Mouse (Mus musculus): Measurements from ENCODE around the gene Snx21. TPM values are rescaled to one million over a fixed set of nuclear protein-coding genes. Genes with fewer than 3 reads are reported as not detected.

The Snx21 gene
- polyA plus RNA-seq, 1 experiment from 2014 or later = 24.4 TPM

- Histone ChIP-seq H3K4me1 (ENCODE audit: control insufficient read depth, insufficient read depth, low read length) (peaks cover 3% of the 10 kb centered on the region), H3K4me2 (replicated peaks; ENCODE audit: low read depth, low read length) (no peak overlapping the region), H3K36me3 (ENCODE audit: control insufficient read depth, insufficient read depth, low read length) (peaks cover 11% of the 10 kb centered on the region; the same call in 1 of the 2 replicates), H3K4me3 (ENCODE audit: low read depth, low read length) (no peak overlapping the region), H3K27me3 (ENCODE audit: control insufficient read depth, insufficient read depth, low read length) (no peaks in the 10 kb centered on the region), H3K9me3 (ENCODE audit: control insufficient read depth, low read depth, low read length) (no peaks in the 10 kb centered on the region), H3K9ac (replicated peaks; ENCODE audit: low read depth, low read length) (no peak overlapping the region), H3K27ac (ENCODE audit: low read length) (no peak overlapping the region)
- ATAC-seq (ENCODE audit: insufficient number of reproducible peaks, insufficient read depth, low FRiP score, low read depth) = no peak
- WGBS = 57% methylated on average over 17 of the region's 17 CpGs
These were observed 8.8 kb upstream of the Snx21 start for GRCm38 (mm10) chr2:164776801-164777200.

DNA sequence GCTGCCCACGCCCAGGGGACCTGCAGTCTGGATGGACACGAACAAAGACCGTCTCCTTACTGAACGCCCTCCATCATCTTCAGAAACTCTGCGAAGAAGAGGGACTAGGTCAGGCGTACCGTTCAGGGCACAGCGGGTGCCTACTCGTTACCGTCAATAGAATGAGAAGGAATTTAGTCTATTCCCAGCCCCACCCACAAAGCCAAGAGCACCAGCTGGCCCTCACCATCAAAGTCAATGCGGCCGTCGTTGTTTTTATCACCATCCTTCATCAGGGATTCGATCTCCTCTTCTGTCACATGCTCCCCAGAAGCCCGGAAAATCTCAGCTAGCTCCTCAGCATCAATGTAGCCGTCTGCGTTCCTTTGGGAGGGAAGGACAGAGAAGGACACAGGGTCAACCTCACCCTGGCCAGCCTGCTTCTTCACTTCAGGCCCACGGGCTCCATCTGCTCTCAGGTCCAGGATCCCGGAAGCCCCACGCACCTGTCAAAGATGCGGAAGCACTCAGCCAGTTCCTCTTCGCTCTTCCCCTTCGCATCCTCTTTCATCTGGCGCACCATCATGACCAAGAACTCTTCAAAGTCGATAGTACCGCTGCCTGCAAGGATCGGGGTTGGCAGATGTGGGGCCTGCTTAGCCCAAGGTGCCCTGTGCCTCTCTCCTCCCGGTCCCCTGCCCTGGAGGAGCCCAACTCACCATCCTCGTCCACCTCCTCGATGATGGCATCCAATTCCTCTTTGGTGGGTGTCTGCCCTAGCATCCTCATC lies 8.2 kb upstream of the Snx21 start:
- Histone ChIP-seq H3K36me3 (ENCODE audit: control insufficient read depth, insufficient read depth, low read length) (peaks cover 6% of the 10 kb centered on the region; the same call in 1 of the 2 replicates), H3K4me3 (ENCODE audit: low read depth, low read length) (no peak overlapping the region), H3K9me3 (ENCODE audit: control insufficient read depth, low read depth, low read length) (no peaks in the 10 kb centered on the region), H3K4me2 (replicated peaks; ENCODE audit: low read depth, low read length) (no peak overlapping the region), H3K27ac (ENCODE audit: low read length) (no peak overlapping the region), H3K4me1 (ENCODE audit: control insufficient read depth, insufficient read depth, low read length) (no peaks in the 10 kb centered on the region), H3K9ac (replicated peaks; ENCODE audit: low read depth, low read length) (no peak overlapping the region), H3K27me3 (ENCODE audit: control insufficient read depth, insufficient read depth, low read length) (no peaks in the 10 kb centered on the region)
- WGBS = 78% methylated on average over 30 of the region's 30 CpGs
- ATAC-seq (ENCODE audit: insufficient number of reproducible peaks, insufficient read depth, low FRiP score, low read depth) = no peak

DNA sequence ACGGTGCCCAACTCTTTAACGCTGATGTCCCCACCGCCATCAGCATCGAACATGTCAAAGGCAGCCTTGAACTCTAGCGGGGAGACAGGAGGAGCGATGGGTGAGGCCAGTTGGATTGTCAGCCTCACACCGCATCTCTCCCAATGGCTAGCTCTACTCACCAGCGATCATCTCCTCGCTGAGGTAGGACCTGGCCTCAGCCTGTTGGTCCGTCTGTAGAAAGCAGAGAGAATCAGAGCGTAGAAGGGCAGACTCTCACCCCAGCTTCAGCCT lies 7.7 kb upstream of the Snx21 start:
- 91% methylated on average over 11 of the region's 11 CpGs for WGBS
- peaks cover 3% of the 10 kb centered on the region; the same call in 1 of the 2 replicates for H3K36me3 ChIP-seq (ENCODE audit: control insufficient read depth, insufficient read depth, low read length)
- no peak overlapping the region for H3K4me2 ChIP-seq (replicated peaks; ENCODE audit: low read depth, low read length)
- H3K4me1 ChIP-seq (ENCODE audit: control insufficient read depth, insufficient read depth, low read length) = no peaks in the 10 kb centered on the region
- no peak overlapping the region for H3K4me3 ChIP-seq (ENCODE audit: low read depth, low read length)
- H3K9ac ChIP-seq (replicated peaks; ENCODE audit: low read depth, low read length) = no peak overlapping the region
- no peak overlapping the region for H3K27ac ChIP-seq (ENCODE audit: low read length)
- H3K9me3 ChIP-seq (ENCODE audit: control insufficient read depth, low read depth, low read length) = no peaks in the 10 kb centered on the region
- no peak for ATAC-seq (ENCODE audit: insufficient number of reproducible peaks, insufficient read depth, low FRiP score, low read depth)
- no peaks in the 10 kb centered on the region for H3K27me3 ChIP-seq (ENCODE audit: control insufficient read depth, insufficient read depth, low read length)

DNA sequence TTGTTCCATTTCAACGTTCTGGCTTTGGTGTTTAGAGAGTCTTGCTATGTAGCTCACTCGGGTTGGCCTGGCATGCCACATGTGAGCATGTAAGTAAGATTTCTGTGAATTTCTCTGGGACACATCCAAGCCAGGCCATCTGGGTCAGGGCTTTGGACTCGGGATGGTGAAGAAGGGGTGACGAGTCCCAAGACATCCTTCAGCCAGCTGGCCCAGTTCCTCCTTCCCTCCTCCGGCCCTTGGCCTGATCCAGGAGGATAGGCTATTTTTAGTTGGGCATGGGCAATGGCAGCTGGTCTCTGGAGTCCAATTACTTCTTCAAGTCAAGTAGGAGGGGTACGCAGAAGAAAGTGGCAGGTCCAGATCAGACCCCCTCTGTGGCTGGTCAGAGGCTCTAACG lies 6.8 kb upstream of the Snx21 start:
- Histone ChIP-seq H3K36me3 (ENCODE audit: control insufficient read depth, insufficient read depth, low read length) (no peaks in the 10 kb centered on the region), H3K4me2 (replicated peaks; ENCODE audit: low read depth, low read length) (no peak overlapping the region), H3K4me1 (ENCODE audit: control insufficient read depth, insufficient read depth, low read length) (no peaks in the 10 kb centered on the region), H3K27me3 (ENCODE audit: control insufficient read depth, insufficient read depth, low read length) (no peaks in the 10 kb centered on the region), H3K9ac (replicated peaks; ENCODE audit: low read depth, low read length) (no peak overlapping the region), H3K27ac (ENCODE audit: low read length) (no peak overlapping the region), H3K9me3 (ENCODE audit: control insufficient read depth, low read depth, low read length) (no peaks in the 10 kb centered on the region), H3K4me3 (ENCODE audit: low read depth, low read length) (no peak overlapping the region)
- ATAC-seq (ENCODE audit: insufficient number of reproducible peaks, insufficient read depth, low FRiP score, low read depth) = no peak
- 79% methylated on average over 7 of the region's 7 CpGs for WGBS

DNA sequence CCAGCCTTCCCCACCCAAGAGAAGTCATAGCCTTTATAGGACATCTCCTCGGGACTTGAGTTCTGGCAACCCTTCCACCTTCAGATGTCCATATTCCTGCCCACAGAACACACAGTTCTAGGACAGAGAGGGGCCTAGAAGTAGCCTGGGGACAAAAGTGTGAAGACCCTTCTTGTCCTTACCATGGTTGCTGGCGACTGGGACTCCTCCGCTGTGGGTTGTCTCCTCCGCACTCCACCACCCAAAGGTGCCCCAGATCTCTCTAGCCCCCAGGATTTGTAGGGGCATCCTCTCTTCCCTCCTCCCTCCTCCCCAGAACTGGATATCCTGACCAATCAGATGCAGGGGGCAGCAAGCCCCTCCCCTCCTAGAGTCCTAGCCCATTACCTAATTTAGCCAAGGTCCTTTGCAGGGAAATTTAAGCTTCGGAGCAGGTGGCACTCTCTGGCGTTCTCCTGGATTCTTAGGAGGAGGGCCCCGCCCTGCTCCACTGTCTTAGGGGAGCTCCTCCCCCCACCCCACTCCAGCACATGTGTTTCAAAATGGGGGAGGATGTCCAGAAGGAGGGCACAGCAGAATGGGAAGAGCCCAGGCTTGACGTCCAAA lies 6.0 kb upstream of the Snx21 start, which contains the start of gene Tnnc2:
Gene Tnnc2, minus strand, starts transcription at position 487 of the 606 bp plus-strand sequence.
- no peak within 1 kb of the TSS for H3K4me2 ChIP-seq (replicated peaks; ENCODE audit: low read depth, low read length)
- no peaks in the 10 kb centered on the region for H3K27me3 ChIP-seq (ENCODE audit: control insufficient read depth, insufficient read depth, low read length)
- no peak within 1 kb of the TSS for H3K27ac ChIP-seq (ENCODE audit: low read length)
- H3K4me1 ChIP-seq (ENCODE audit: control insufficient read depth, insufficient read depth, low read length) = 0 out of 2 replicates have a peak, but pooled peaks cover 2% of the 10 kb centered on the region
- ATAC-seq (ENCODE audit: insufficient number of reproducible peaks, insufficient read depth, low FRiP score, low read depth) = 0 out of 2 replicates have a peak, but pooled peaks have one; percentile 23
- H3K9me3 ChIP-seq (ENCODE audit: control insufficient read depth, low read depth, low read length) = no peaks in the 10 kb centered on the region
- H3K36me3 ChIP-seq (ENCODE audit: control insufficient read depth, insufficient read depth, low read length) = no peaks in the 10 kb centered on the region
- no peak within 1 kb of the TSS for H3K9ac ChIP-seq (replicated peaks; ENCODE audit: low read depth, low read length)
- no peak within 1 kb of the TSS for H3K4me3 ChIP-seq (ENCODE audit: low read depth, low read length)
- WGBS = 69% methylated on average over 8 of the region's 8 CpGs

DNA sequence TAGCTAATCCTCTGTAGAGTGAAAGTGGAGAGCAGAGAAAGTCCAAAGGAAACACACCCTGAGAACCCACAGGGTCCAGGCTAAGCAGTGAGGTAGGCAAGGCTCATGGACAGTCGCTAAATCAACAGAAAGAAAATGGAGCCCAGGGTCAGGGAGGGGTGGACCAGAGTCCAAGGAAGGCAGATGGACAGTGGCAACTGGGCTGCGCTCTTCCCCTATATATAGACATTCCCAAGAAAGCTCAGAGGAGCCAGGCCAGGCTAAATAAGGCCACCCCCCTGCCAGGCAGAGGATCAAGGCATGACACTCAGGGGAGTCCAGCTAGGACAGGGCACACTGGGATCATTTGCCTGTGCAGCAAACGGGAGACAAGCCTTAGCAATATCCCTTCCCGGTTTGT lies 3.7 kb upstream of the Snx21 start:
- H3K27ac ChIP-seq (ENCODE audit: low read length) = no peak overlapping the region
- H3K4me3 ChIP-seq (ENCODE audit: low read depth, low read length) = no peak overlapping the region
- H3K4me2 ChIP-seq (replicated peaks; ENCODE audit: low read depth, low read length) = no peak overlapping the region
- 74% methylated on average over 4 of the region's 4 CpGs for WGBS
- peaks cover 4% of the 10 kb centered on the region; the same call in 1 of the 2 replicates for H3K4me1 ChIP-seq (ENCODE audit: control insufficient read depth, insufficient read depth, low read length)
- no peaks in the 10 kb centered on the region for H3K9me3 ChIP-seq (ENCODE audit: control insufficient read depth, low read depth, low read length)
- no peak for ATAC-seq (ENCODE audit: insufficient number of reproducible peaks, insufficient read depth, low FRiP score, low read depth)
- no peaks in the 10 kb centered on the region for H3K27me3 ChIP-seq (ENCODE audit: control insufficient read depth, insufficient read depth, low read length)
- no peaks in the 10 kb centered on the region for H3K36me3 ChIP-seq (ENCODE audit: control insufficient read depth, insufficient read depth, low read length)
- H3K9ac ChIP-seq (replicated peaks; ENCODE audit: low read depth, low read length) = no peak overlapping the region

- Histone ChIP-seq H3K4me1 (ENCODE audit: control insufficient read depth, insufficient read depth, low read length) (peaks cover 8% of the 10 kb centered on the region; the same call in 1 of the 2 replicates), H3K27me3 (ENCODE audit: control insufficient read depth, insufficient read depth, low read length) (no peaks in the 10 kb centered on the region), H3K4me2 (replicated peaks; ENCODE audit: low read depth, low read length) (peak overlapping the region; percentile 82), H3K36me3 (ENCODE audit: control insufficient read depth, insufficient read depth, low read length) (peaks cover 3% of the 10 kb centered on the region; the same call in 1 of the 2 replicates), H3K9ac (replicated peaks; ENCODE audit: low read depth, low read length) (no peak overlapping the region), H3K27ac (ENCODE audit: low read length) (no peak overlapping the region), H3K4me3 (ENCODE audit: low read depth, low read length) (no peak overlapping the region), H3K9me3 (ENCODE audit: control insufficient read depth, low read depth, low read length) (no peaks in the 10 kb centered on the region)
- no peak for ATAC-seq (ENCODE audit: insufficient number of reproducible peaks, insufficient read depth, low FRiP score, low read depth)
- WGBS = 72% methylated on average over 7 of the region's 7 CpGs
These were observed 1.6 kb upstream of the Snx21 start for GRCm38 (mm10) chr2:164783926-164784581.

DNA sequence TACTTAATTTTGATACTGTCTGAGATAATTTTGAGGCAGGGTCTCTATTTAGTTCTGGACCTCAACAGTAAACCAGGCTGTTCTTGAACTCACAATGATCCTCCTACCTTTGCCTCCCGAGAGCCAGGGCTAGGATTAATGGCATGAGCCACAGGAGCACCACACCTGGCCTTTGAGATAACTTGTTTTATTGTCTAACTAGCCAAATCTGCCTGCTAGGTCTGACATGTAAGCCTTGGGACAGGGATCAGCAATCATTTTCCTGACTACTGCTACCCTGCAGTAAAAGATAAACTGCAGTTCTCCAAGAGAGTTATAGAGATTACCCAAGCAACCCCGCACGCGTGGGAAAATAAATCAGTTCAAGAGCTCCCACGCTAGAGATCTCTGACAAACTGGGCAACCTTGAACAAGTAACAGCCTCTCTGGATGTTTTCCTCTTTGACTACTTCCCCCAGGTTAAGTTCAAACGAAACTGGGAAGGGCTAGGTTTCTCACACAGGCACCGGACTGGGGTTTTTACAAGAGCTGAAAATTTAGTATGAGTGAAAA lies 678 bp upstream of the Snx21 start:
- ATAC-seq (ENCODE audit: insufficient number of reproducible peaks, insufficient read depth, low FRiP score, low read depth) = no peak
- no peaks in the 10 kb centered on the region for H3K27me3 ChIP-seq (ENCODE audit: control insufficient read depth, insufficient read depth, low read length)
- H3K4me1 ChIP-seq (ENCODE audit: control insufficient read depth, insufficient read depth, low read length) = peaks cover 8% of the 10 kb centered on the region; the same call in 1 of the 2 replicates
- H3K9ac ChIP-seq (replicated peaks; ENCODE audit: low read depth, low read length) = peak overlapping the region; percentile 64; the same call in 1 of the 2 replicates
- H3K9me3 ChIP-seq (ENCODE audit: control insufficient read depth, low read depth, low read length) = no peaks in the 10 kb centered on the region
- peak overlapping the region; percentile 82 for H3K4me2 ChIP-seq (replicated peaks; ENCODE audit: low read depth, low read length)
- H3K36me3 ChIP-seq (ENCODE audit: control insufficient read depth, insufficient read depth, low read length) = peaks cover 3% of the 10 kb centered on the region; the same call in 1 of the 2 replicates
- H3K4me3 ChIP-seq (ENCODE audit: low read depth, low read length) = peak overlapping the region; percentile 66
- H3K27ac ChIP-seq (ENCODE audit: low read length) = peak overlapping the region; percentile 86; the same call in 1 of the 2 replicates
- WGBS = 5% methylated on average over 7 of the region's 7 CpGs

Data from stomach, embryonic 14.5 days (tissue).